Mouse (Mus musculus): ENCODE measurements around the gene Tmem198.
A peak's percentile ranks its signal among the peaks of the same experiment; 100 is the strongest.

The Tmem198 gene

GRCm38 (mm10) chr1:75455948-75456347, 23.4 kb upstream of the Tmem198 start:
- DNase-seq, result peak in 1 of 2 experiments; percentile 22

GRCm38 (mm10) chr1:75456746-75457564, 22.4 kb upstream of the Tmem198 start:
- DNase-seq, result peak; percentile 48 to 74

- peak in 1 of 2 experiments; percentile 15 for DNase-seq
Measured at GRCm38 (mm10) chr1:75457710-75458024, 21.7 kb upstream of the Tmem198 start.

GRCm38 (mm10) chr1:75458025-75458788, 21.1 kb upstream of the Tmem198 start:
- peak; percentile 33 to 42 for DNase-seq

GRCm38 (mm10) chr1:75458789-75459684, 20.3 kb upstream of the Tmem198 start:
- peak; percentile 58 to 71 for DNase-seq

- DNase-seq, result peak; percentile 45 to 48
Measured at GRCm38 (mm10) chr1:75460297-75460696, 19.0 kb upstream of the Tmem198 start.

- peak in 1 of 2 experiments; percentile 14 for DNase-seq
Measured at GRCm38 (mm10) chr1:75462636-75463035, 16.7 kb upstream of the Tmem198 start.

- no peak for DNase-seq
Measured at GRCm38 (mm10) chr1:75463652-75464204, 15.6 kb upstream of the Tmem198 start.

GRCm38 (mm10) chr1:75467215-75467927, 12.0 kb upstream of the Tmem198 start:
- peak; percentile 87 to 89 for DNase-seq

GRCm38 (mm10) chr1:75469287-75469825, 10.0 kb upstream of the Tmem198 start:
- DNase-seq, result peak in 1 of 2 experiments; percentile 39

- DNase-seq, result no peak
Measured at GRCm38 (mm10) chr1:75476441-75476840, 2.9 kb upstream of the Tmem198 start.

- peak; percentile 96 for DNase-seq
Measured at GRCm38 (mm10) chr1:75477264-75477965, 1.9 kb upstream of the Tmem198 start.

- no peak for DNase-seq
Measured at GRCm38 (mm10) chr1:75477966-75478290, 1.4 kb upstream of the Tmem198 start.

GRCm38 (mm10) chr1:75478497-75478896, 835 bp upstream of the Tmem198 start:
- peak in 1 of 2 experiments; percentile 51 for DNase-seq

- DNase-seq, result no peak
Measured at GRCm38 (mm10) chr1:75479635-75479989, 280 bp downstream of the Tmem198 start.

GRCm38 (mm10) chr1:75480036-75480435, 704 bp downstream of the Tmem198 start:
- no peak for DNase-seq

- no peak for DNase-seq
Measured at GRCm38 (mm10) chr1:75480735-75481134, 1.4 kb downstream of the Tmem198 start.

GRCm38 (mm10) chr1:75486561-75486960, 7.2 kb downstream of the Tmem198 start:
- no peak for DNase-seq

GRCm38 (mm10) chr1:75487040-75487404, 7.7 kb downstream of the Tmem198 start:
- peak in 1 of 2 experiments; percentile 44 for DNase-seq

GRCm38 (mm10) chr1:75487405-75488161, 8.3 kb downstream of the Tmem198 start:
- DNase-seq, result peak; percentile 86 to 92

All from cerebellum, postnatal 10 days (tissue).